Mouse (Mus musculus) megakaryocyte, embryonic 14.5 days (primary cell): ENCODE results near the gene Selenok. TPM values are rescaled to one million over a fixed set of nuclear protein-coding genes. Genes with fewer than 3 reads are reported as not detected.

Source experiments
- H3K27me3 ChIP-seq: replicated peaks from 2 replicates; pipeline ENCODE3; 2012; ENCODE audit warnings: inconsistent platforms
- H3K36me3 ChIP-seq: replicated peaks from 2 replicates; pipeline ENCODE3; 2012; ENCODE audit warnings: low read length, inconsistent platforms, mixed read lengths
- H3K4me1 ChIP-seq: 2 replicates; pipeline ENCODE4 v1.6.1; 2012; ENCODE audit warnings: inconsistent platforms
- H3K4me3 ChIP-seq: replicated peaks from 2 replicates; pipeline ENCODE3; 2012; ENCODE audit warnings: moderate library complexity, mild to moderate bottlenecking, inconsistent platforms
- H3K9me3 ChIP-seq: 2 replicates; pipeline ENCODE4 v1.6.1; 2012; ENCODE audit warnings: inconsistent platforms
- FLI1 ChIP-seq: IDR thresholded peaks from 2 replicates; pipeline ENCODE4 v1.6.1; 2012; ENCODE audit warnings: low read length, inconsistent platforms, mixed read lengths
- GATA1 ChIP-seq: IDR thresholded peaks from 3 replicates; pipeline ENCODE4 v1.6.1; 2012; ENCODE audit warnings: mixed read lengths, low read length, inconsistent platforms, borderline replicate concordance
- polyA plus RNA-seq: library from polyadenylated mRNA; stranded (reverse); fragments of >175 nt; gene quantifications from 2 replicates; pipeline ENCODE4 v1.2.3, GENCODE M21; 2012; ENCODE audit warnings: low replicate concordance; ENCODE audit not compliant: insufficient read depth

Gene Selenok
- polyA plus RNA-seq, 1 experiment, result 23.5 TPM

DNA sequence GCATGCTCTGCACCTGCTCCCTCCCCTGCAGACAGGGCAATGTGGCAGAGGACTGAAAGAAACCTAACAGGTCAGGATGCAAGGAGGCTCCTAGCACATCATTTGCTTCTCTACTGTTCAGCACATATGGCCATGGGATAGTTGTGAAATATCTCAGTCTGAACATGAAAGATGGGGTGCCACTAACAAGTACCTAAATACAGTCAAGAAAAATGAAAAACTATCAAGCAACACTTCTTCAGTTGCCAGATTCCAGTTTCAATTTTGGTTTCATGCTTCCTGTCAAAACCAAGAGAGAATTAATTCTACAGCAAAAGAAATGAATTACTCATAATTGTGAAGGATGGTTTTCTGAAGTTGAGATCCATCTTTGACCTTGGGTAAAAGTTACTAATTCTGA is 10.7 kb upstream of the Selenok start:
- H3K9me3 ChIP-seq, result peaks cover 18% of the 10 kb centered on the region
- H3K4me1 ChIP-seq, result peaks cover 6% of the 10 kb centered on the region; the same call in 1 of the 2 replicates
- H3K4me3 ChIP-seq, result peak overlapping the region; percentile 28
- H3K36me3 ChIP-seq, result no peaks in the 10 kb centered on the region
- peaks cover 2% of the 10 kb centered on the region for H3K27me3 ChIP-seq
- TF ChIP-seq GATA1 (no peak), FLI1 (no peak)

DNA sequence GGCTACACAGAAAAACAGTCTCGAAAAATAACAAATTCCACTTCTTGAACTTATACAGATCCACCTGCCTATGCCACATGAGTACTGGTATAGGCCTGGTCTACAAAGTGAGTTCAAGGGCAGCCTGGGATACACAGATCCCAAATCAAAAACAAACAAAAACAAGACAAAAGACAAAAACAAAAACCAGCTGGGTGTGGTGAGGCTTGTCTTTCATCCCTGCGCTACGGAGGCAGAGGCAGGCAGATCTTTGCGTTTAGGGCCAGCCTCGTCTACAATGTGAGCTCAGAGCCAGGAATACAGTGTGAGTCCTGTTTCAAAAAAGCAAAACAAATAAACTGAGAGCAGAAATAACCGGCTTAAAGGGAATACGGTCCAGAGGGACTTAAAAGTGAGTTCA is 497 bp upstream of the Selenok start:
- TF ChIP-seq GATA1 (no peak), FLI1 (no peak)
- Histone ChIP-seq H3K4me3 (peak overlapping the region; percentile 93), H3K36me3 (peaks cover 32% of the 10 kb centered on the region)

DNA sequence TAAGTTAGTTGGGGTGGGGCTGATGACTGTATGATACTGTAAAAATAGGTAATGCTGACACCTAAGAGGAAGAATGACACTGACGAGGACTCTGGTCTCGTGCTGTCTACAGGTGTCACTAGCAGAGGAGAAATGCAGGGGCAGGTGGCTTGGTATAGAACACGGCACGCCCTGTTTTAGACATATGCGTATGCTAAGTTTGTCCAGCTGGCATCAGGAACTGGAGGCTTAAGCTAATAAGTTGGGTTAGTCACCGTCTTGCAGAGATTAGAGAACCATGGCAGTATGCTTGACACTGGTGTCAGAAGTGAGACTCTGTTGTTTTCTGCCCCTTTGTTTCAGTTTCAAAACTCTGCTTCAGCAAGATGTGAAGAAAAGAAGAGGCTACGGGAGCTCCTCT is 3.3 kb downstream of the Selenok start:
- Histone ChIP-seq H3K4me1 (peaks cover 67% of the 10 kb centered on the region), H3K4me3 (no peak overlapping the region), H3K27me3 (no peaks in the 10 kb centered on the region), H3K36me3 (peaks cover 68% of the 10 kb centered on the region), H3K9me3 (no peaks in the 10 kb centered on the region)
- TF ChIP-seq GATA1 (no peak), FLI1 (no peak)

More for the DNA sequence above, 497 bp upstream of the Selenok start:
- Histone ChIP-seq H3K27me3 (no peaks in the 10 kb centered on the region), H3K4me1 (peaks cover 52% of the 10 kb centered on the region), H3K9me3 (peaks cover 3% of the 10 kb centered on the region)

DNA sequence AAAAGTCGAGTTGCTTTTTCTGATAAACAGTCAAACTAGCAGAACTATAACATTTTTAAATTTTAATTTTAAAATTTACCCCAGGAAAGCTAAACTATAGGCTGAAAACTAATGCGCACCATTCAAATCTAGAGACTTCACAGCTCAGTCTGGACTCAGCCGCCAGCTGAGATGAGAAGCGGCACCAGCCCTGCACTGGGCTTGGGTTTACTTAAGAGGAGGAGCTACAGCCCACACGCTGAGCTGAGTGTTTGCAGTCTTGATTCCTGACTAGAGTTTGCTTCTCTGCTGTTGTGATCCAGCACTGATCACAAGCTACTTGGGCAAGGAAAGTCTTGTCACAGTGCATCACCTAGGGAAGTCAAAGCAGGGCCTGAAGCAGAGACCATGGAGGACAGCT is 3.9 kb downstream of the Selenok start:
- Histone ChIP-seq H3K9me3 (no peaks in the 10 kb centered on the region), H3K4me3 (peak overlapping the region; percentile 65), H3K4me1 (peaks cover 64% of the 10 kb centered on the region), H3K36me3 (peaks cover 73% of the 10 kb centered on the region), H3K27me3 (no peaks in the 10 kb centered on the region)
- no peak for TF ChIP-seq GATA1
- no peak for TF ChIP-seq FLI1

DNA sequence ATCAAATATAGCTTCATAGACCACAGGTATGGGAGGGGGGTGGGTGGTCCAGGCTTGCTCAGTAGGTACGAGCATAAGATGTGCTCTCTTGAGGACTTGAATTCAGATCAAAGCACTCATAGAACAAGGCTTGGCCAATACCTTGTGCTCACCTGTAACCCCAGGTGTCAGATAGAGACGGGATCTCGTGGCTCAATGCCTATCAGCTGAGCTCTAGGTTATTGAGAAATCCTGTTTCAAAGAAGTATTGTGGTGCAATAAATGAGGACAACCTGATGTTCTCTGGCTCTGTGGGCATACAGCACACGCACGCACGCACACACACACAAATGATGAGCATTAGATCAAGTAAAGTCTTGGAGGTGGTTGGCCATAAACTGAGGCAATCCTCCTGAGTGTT is 8.8 kb downstream of the Selenok start:
- peaks cover 74% of the 10 kb centered on the region for H3K36me3 ChIP-seq

DNA sequence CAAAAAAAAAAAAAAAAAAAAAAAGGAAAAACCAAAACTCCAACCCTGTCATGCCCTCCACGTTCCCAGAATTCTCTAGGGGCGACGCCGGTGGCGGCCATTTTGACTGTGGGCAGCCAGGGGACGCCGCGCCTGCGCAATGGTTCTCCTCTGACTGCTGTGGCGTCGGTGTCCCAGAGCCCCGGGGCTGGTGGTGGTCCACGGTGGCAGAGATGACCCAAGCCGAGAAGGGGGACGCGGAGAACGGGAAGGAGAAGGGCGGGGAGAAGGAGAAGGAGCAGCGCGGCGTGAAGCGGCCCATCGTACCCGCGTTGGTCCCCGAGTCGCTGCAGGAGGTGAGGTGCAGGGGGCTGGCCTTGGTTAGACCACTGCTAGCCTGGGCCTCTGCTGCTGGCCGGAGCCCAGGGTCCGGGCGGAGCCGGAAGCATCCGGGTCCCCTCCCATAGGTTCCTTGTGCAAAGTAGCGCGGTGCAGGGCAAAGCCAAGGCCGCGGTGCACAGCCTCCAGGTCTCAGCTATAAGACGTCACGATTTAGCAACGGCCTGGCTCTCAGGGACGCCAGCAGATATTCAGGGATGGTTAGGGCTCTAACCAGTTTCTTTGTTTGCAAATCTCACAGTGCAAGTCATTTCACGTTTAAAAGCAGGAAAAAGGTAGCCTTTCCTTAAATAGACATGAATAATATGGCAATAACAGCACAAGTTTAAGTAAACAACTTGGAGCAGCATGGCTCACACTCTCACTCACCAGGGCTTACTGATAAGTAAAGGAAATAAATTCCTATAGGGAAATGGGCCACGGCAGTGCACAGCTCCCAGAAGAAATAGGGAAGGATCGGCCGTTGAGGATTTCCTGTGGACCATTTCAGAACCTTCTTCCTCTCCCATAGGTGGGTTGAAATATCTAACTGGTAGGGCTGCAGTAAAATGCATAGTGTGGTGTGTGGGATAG is 10.4 kb downstream of the Selenok start, which contains the start of gene Actr8:
Gene Actr8 (plus strand): TSS at position 84 of the 951 bp plus-strand sequence.
- TF ChIP-seq GATA1, result no peak
- TF ChIP-seq FLI1, result no peak
- peaks cover 32% of the 10 kb centered on the region for H3K4me1 ChIP-seq
- H3K4me3 ChIP-seq, result peak within 1 kb of the TSS; percentile 97
- peaks cover 74% of the 10 kb centered on the region for H3K36me3 ChIP-seq
- peaks cover 4% of the 10 kb centered on the region for H3K9me3 ChIP-seq
- H3K27me3 ChIP-seq, result no peaks in the 10 kb centered on the region

More for the DNA sequence above, 8.8 kb downstream of the Selenok start:
- Histone ChIP-seq H3K4me1 (peaks cover 48% of the 10 kb centered on the region), H3K4me3 (no peak overlapping the region), H3K9me3 (no peaks in the 10 kb centered on the region; the same call in none of the 2 replicates), H3K27me3 (no peaks in the 10 kb centered on the region)
- TF ChIP-seq FLI1 (no peak), GATA1 (no peak)

DNA sequence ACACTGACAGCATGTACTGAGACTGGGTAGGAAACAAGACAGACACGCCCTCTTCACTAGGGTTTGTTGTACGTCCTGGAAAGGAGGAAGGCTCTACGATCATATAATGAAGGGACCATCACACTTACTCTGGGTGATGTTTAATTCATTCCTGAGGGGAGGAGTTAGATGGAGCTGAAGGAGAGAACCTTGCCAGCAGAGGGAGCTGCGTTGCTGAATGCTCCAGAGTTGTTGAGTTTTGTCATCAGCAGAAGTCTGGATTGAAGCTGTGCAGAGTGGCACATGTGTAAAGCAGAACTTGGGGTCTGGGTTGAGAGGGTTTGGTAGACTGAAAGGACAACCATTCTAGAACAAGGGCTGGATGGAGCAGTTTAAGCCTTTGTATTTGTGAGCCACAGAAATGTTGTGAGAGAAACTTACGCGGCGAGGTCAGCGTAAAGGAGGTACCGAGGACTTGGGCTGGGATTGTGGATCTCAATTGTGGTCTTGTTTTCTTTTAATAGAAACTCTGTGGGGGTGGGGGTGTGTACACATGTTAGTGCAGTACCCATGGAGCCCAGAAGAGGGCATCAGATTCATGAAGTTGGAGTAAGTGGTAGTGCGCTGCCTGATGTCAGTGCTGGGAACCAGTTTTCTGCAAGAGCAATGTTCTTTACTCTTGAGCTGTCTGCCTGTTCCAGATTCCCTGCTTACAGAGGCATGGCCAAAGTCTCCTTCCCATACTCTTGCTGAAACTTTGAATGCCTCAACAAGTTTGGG is 12.5 kb downstream of the Selenok start:
- TF ChIP-seq FLI1 (no peak), GATA1 (no peak)
- Histone ChIP-seq H3K4me3 (no peak overlapping the region), H3K27me3 (no peaks in the 10 kb centered on the region), H3K9me3 (peaks cover 4% of the 10 kb centered on the region), H3K36me3 (peaks cover 76% of the 10 kb centered on the region), H3K4me1 (peaks cover 24% of the 10 kb centered on the region)

DNA sequence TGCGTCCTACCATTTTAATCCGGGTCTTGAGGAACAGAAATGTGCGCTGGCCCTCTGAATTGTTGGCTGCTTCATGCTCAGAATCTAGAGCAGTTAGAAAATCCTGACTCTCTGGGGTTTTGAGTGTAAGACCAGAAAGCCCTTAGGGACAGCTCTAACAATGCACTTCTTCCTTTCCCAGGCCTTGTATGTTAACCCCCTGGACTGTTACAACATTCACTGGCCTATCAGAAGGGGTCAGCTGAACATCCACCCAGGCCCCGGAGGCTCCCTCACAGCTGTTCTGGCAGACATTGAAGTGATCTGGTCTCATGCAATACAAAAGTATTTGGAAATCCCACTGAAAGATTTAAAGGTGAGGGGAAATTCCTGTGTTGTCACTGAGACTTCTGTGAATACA is 18.0 kb downstream of the Selenok start:
- H3K36me3 ChIP-seq, result peaks cover 100% of the 10 kb centered on the region
- H3K27me3 ChIP-seq, result no peaks in the 10 kb centered on the region
- TF ChIP-seq GATA1, result no peak
- no peak for TF ChIP-seq FLI1
- H3K9me3 ChIP-seq, result peaks cover 4% of the 10 kb centered on the region
- H3K4me3 ChIP-seq, result no peak overlapping the region
- H3K4me1 ChIP-seq, result no peaks in the 10 kb centered on the region

DNA sequence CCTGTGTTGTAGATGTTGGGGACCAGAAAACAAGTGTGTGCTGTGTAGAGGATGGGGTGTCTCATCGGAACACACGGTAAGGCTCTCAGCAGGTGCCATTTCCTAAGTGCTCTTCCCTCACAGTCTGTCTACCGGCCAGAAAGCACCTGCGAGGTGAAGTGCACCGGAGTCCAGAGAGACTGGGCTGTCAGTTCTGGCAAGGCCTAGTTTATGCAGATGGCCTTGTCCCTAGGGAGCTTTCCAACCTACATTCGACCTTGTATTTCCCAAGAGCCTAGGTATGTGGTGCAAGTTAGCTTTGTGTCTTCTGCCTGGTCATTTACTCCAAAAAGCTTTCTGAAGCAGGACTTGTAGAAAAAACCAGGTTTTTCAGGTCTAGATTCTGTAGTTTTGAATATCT is 19.2 kb downstream of the Selenok start:
- 0 out of 2 replicates have a peak, but pooled peaks cover under 1% of the 10 kb centered on the region for H3K9me3 ChIP-seq
- H3K27me3 ChIP-seq, result no peaks in the 10 kb centered on the region
- H3K4me3 ChIP-seq, result no peak overlapping the region
- H3K36me3 ChIP-seq, result peaks cover 100% of the 10 kb centered on the region
- H3K4me1 ChIP-seq, result no peaks in the 10 kb centered on the region
- TF ChIP-seq GATA1 (no peak), FLI1 (no peak)
